21 mouse cellular contexts compared by ENCODE assay signal in genomic region chr16:9247198-9247597, GRCm38 (mm10).
A peak's percentile ranks its signal among the peaks of the same experiment; 100 is the strongest.
DNase-seq lines count a peak whose midpoint lies in the region; ATAC-seq and TF ChIP-seq lines count a peak whose summit lies in the region.
"Had no signal": no experiment of that assay in that cellular context is flagged by ENCODE, and none has a peak within 500 bp of the region (broad histone marks: within the 10 kb centered on the region; RNA-seq: fewer than 3 reads in every experiment).

No protein-coding gene starts in this region.

- H3K9ac ChIP-seq in kidney, postnatal 0 days (ENCODE audit: low read depth, low read length) = no peak overlapping the region
- H3K9ac ChIP-seq in limb, embryonic 15.5 days = no peak overlapping the region
- H3K9ac ChIP-seq in forebrain, embryonic 14.5 days (ENCODE audit: low read length) = no peak overlapping the region
- H3K9ac ChIP-seq: forebrain, postnatal 0 days; hindbrain, embryonic 12.5 days; neural tube, embryonic 12.5 days had no signal

- TF ChIP-seq CTCF in kidney, postnatal 0 days (IDR thresholded peaks at IDR 0.05; ENCODE audit: low read depth) = no peak
- no peak for TF ChIP-seq CTCF in layer of hippocampus, adult 2 months (conservative IDR thresholded peaks at IDR 0.05)

- no peaks in the 10 kb centered on the region for H3K4me1 ChIP-seq in kidney, postnatal 0 days (replicated peaks; ENCODE audit: insufficient read depth, low read length)
- no peaks in the 10 kb centered on the region; the same call in 1 of the 2 replicates for H3K4me1 ChIP-seq in limb, embryonic 15.5 days
- no peaks in the 10 kb centered on the region for H3K4me1 ChIP-seq in forebrain, embryonic 14.5 days (ENCODE audit: control insufficient read depth, insufficient read depth, low read length)
- H3K4me1 ChIP-seq: heart, embryonic 10.5 days; hindbrain, embryonic 12.5 days; neural tube, embryonic 12.5 days had no signal

- H3K4me2 ChIP-seq in kidney, postnatal 0 days (ENCODE audit: low read length) = no peak overlapping the region
- no peak overlapping the region for H3K4me2 ChIP-seq in limb, embryonic 15.5 days
- no peak overlapping the region for H3K4me2 ChIP-seq in forebrain, embryonic 14.5 days (ENCODE audit: low read length)
- H3K4me2 ChIP-seq: hindbrain, embryonic 12.5 days; neural tube, embryonic 12.5 days had no signal

- H3K9me3 ChIP-seq in kidney, postnatal 0 days (replicated peaks; ENCODE audit: low read length) = no peaks in the 10 kb centered on the region
- no peaks in the 10 kb centered on the region for H3K9me3 ChIP-seq in limb, embryonic 15.5 days
- H3K9me3 ChIP-seq in forebrain, embryonic 14.5 days (replicated peaks; ENCODE audit: control insufficient read depth, low read length) = no peaks in the 10 kb centered on the region
- H3K9me3 ChIP-seq: heart, embryonic 10.5 days; hindbrain, embryonic 12.5 days; neural tube, embryonic 12.5 days had no signal

- no peak overlapping the region for H3K27ac ChIP-seq in kidney, postnatal 0 days
- no peak overlapping the region; the same call in 1 of the 2 replicates for H3K27ac ChIP-seq in layer of hippocampus, adult 2 months
- no peak overlapping the region for H3K27ac ChIP-seq in limb, embryonic 15.5 days
- H3K27ac ChIP-seq in forebrain, embryonic 14.5 days (ENCODE audit: low read depth, low read length) = no peak overlapping the region
- H3K27ac ChIP-seq: heart, embryonic 10.5 days; hindbrain, embryonic 12.5 days; neural tube, embryonic 12.5 days had no signal

- H3K36me3 ChIP-seq in kidney, postnatal 0 days (ENCODE audit: insufficient read depth, low read length) = no peaks in the 10 kb centered on the region
- H3K36me3 ChIP-seq in limb, embryonic 15.5 days = no peaks in the 10 kb centered on the region
- H3K36me3 ChIP-seq in forebrain, embryonic 14.5 days (ENCODE audit: control insufficient read depth, insufficient read depth, low read length) = no peaks in the 10 kb centered on the region
- H3K36me3 ChIP-seq: heart, embryonic 10.5 days; hindbrain, embryonic 12.5 days; neural tube, embryonic 12.5 days had no signal

- ATAC-seq in kidney, postnatal 0 days (replicated peaks; ENCODE audit: low FRiP score, low read depth) = no peak
- 0 out of 2 replicates have a peak, but pooled peaks have one; percentile 24 for ATAC-seq in limb, embryonic 15.5 days (ENCODE audit: insufficient number of reproducible peaks, low FRiP score, low TSS enrichment, low read depth)
- ATAC-seq in forebrain, embryonic 14.5 days = no peak
- ATAC-seq: forebrain, postnatal 0 days; inflammation-experienced regulatory T-cells, adult 6 months had no signal

- H3K27me3 ChIP-seq in kidney, postnatal 0 days (ENCODE audit: insufficient read depth, low read length) = no peaks in the 10 kb centered on the region
- H3K27me3 ChIP-seq in limb, embryonic 15.5 days = no peaks in the 10 kb centered on the region
- H3K27me3 ChIP-seq in forebrain, embryonic 14.5 days (replicated peaks; ENCODE audit: control insufficient read depth, insufficient read depth, low read length) = no peaks in the 10 kb centered on the region
- H3K27me3 ChIP-seq: hindbrain, embryonic 12.5 days; neural tube, embryonic 12.5 days had no signal

- H3K4me3 ChIP-seq in kidney, postnatal 0 days (replicated peaks; ENCODE audit: low read depth, low read length) = no peak overlapping the region
- H3K4me3 ChIP-seq in layer of hippocampus, adult 2 months = no peak overlapping the region
- no peak overlapping the region for H3K4me3 ChIP-seq in limb, embryonic 15.5 days
- H3K4me3 ChIP-seq in forebrain, embryonic 14.5 days (ENCODE audit: low read depth, low read length) = no peak overlapping the region
- H3K4me3 ChIP-seq: erythroblast, embryonic 14.5 days; heart, embryonic 10.5 days; hindbrain, embryonic 12.5 days; neural tube, embryonic 12.5 days had no signal

- DNase-seq in adrenal gland, postnatal 10 days = peak; percentile 6
- no peak for DNase-seq in adrenal gland, adult 18-20 months (ENCODE audit: low spot score in 2 of 2)
- peak; percentile 63 for DNase-seq in kidney, postnatal 0 days (ENCODE audit: low spot score)
- no peak for DNase-seq in kidney, adult 8-10 months
- DNase-seq in layer of hippocampus, adult 2 months (ENCODE audit: low spot score in 2 of 2) = peak; percentile 16 to 22
- no peak for DNase-seq in forebrain, embryonic 14.5 days (ENCODE audit: low spot score)
- no peak for DNase-seq in spleen, postnatal 14 days (ENCODE audit: low spot score in 2 of 2)
- DNase-seq: cerebellum, postnatal 25 days; forebrain, postnatal 0 days; heart, postnatal 10 days; kidney, postnatal 10 days; left cerebral cortex, postnatal 4 days; lung, postnatal 14 days; right cerebral cortex, postnatal 25 days; thymus, postnatal 36 days had no signal

- 22% methylated on average over 3 of the region's 3 CpGs for WGBS in kidney, postnatal 0 days
- WGBS in limb, embryonic 15.5 days = 27% methylated on average over 3 of the region's 3 CpGs
- WGBS in forebrain, embryonic 14.5 days = 73% methylated on average over 3 of the region's 3 CpGs

Comparison
In these comparisons a context has a peak if more than half of its experiments do, and no peak if none do; other contexts are left out.
1. DNase-seq: peak in adrenal gland, postnatal 10 days (single experiment), kidney, postnatal 0 days (single experiment) and layer of hippocampus, adult 2 months (2 of 2); none in adrenal gland, adult 18-20 months (0 of 2), kidney, adult 8-10 months (0 of 2), forebrain, embryonic 14.5 days (single experiment) and spleen, postnatal 14 days (0 of 2).